Mouse (Mus musculus) liver, embryonic 14.5 days (tissue): ENCODE results near the gene Chrnb2. TPM values are rescaled to one million over a fixed set of nuclear protein-coding genes. Genes with fewer than 3 reads are reported as not detected.

ENCODE experiments used
- ATAC-seq: fragments of 200-750 bp; cut with Nextera tagmentation; 2 replicates; pipeline ENCODE4 v1.8.0; 2017; ENCODE audit warnings: moderate number of reproducible peaks, mild to moderate bottlenecking, moderate library complexity; ENCODE audit not compliant: insufficient read depth
- DNase-seq, 3 experiments: peaks; one replicate each; pipeline ENCODE4 v3.0.0-alpha.2; 2012 to 2013; ENCODE audit warnings: low read depth in 3 of 3, low spot score in 3 of 3
- H3K27ac ChIP-seq: fragments of 300-500 bp; sonication (generic); 2 replicates; pipeline ENCODE4 v1.5.1; 2014; ENCODE audit warnings: moderate library complexity, mild to moderate bottlenecking, control low read depth, inconsistent platforms
- H3K27me3 ChIP-seq: fragments of 300-500 bp; sonication (generic); 2 replicates; pipeline ENCODE4 v1.6.1; 2014; ENCODE audit warnings: mild to moderate bottlenecking, low read length, moderate library complexity; ENCODE audit not compliant: control insufficient read depth, insufficient read depth
- H3K36me3 ChIP-seq: fragments of 300-500 bp; sonication (generic); replicated peaks from 2 replicates; pipeline ENCODE4 v1.6.1; 2014; ENCODE audit warnings: low read depth; ENCODE audit not compliant: control insufficient read depth, insufficient read depth
- H3K4me1 ChIP-seq, 2 experiments: fragments of 200-500 bp in 1 of 2; fragments of 300-500 bp in 1 of 2; sonication (generic) in 1 of 2; replicated peaks; 2 replicates each; pipeline ENCODE4 v1.6.1; 2012 to 2014; ENCODE audit warnings: antibody characterized with exemption in 1 of 2, inconsistent platforms in 1 of 2, low read length in 1 of 2; ENCODE audit not compliant: control insufficient read depth in 2 of 2, insufficient read depth in 2 of 2
- H3K4me2 ChIP-seq: fragments of 300-500 bp; sonication (generic); 2 replicates; pipeline ENCODE4 v1.6.1; 2014; ENCODE audit warnings: low read depth, mild to moderate bottlenecking, control low read depth, moderate library complexity
- H3K4me3 ChIP-seq, 2 experiments: fragments of 200-500 bp in 1 of 2; fragments of 300-500 bp in 1 of 2; sonication (generic) in 1 of 2; 2 replicates each; pipeline ENCODE4 v1.5.1; 2012 to 2014; ENCODE audit warnings: low read depth in 2 of 2, low read length in 2 of 2, mild to moderate bottlenecking in 2 of 2, control low read depth in 1 of 2, inconsistent platforms in 1 of 2, moderate library complexity in 1 of 2; ENCODE audit not compliant: insufficient read depth in 1 of 2
- H3K9ac ChIP-seq: fragments of 300-500 bp; sonication (generic); replicated peaks from 2 replicates; pipeline ENCODE4 v1.6.1; 2014; ENCODE audit warnings: mild to moderate bottlenecking, control low read depth, moderate library complexity
- H3K9me3 ChIP-seq: fragments of 300-500 bp; sonication (generic); 2 replicates; pipeline ENCODE4 v1.6.1; 2016; ENCODE audit warnings: low read length, mixed read lengths; ENCODE audit not compliant: control insufficient read depth
- CTCF ChIP-seq: IDR thresholded peaks from 2 replicates; pipeline ENCODE4 v1.5.1; 2016; ENCODE audit warnings: antibody characterized with exemption, low read depth, control low read depth
- EP300 ChIP-seq: IDR thresholded peaks from 2 replicates; pipeline ENCODE4 v1.6.1; 2016; ENCODE audit warnings: antibody characterized with exemption, low read depth
- WGBS: fragments of 180-500 bp; shearing (Covaris S2); extraction: QIAGEN DNeasy Blood & Tissue Kit; methylation state at CpG from one replicate; pipeline ENCODE4 v1.1.7; 2014; ENCODE audit not compliant: insufficient replicate concordance; 5-methylcytosine and 5-hydroxymethylcytosine counted together
- polyA plus RNA-seq, 2 experiments: library from polyadenylated mRNA; depleted of rRNA in 1 of 2; stranded (reverse) in 1 of 2; unstranded in 1 of 2; fragments of >200 nt; fragmentation: Nextera tagmentation in 1 of 2; extraction: Ambion mirVana in 1 of 2; gene quantifications; 2 replicates each; pipeline versions ENCODE4 v1.2.1 to v1.2.3; 2012 to 2014

Chrnb2 gene
- polyA plus RNA-seq (2012; rRNA removed) (0.12 and 0.15 TPM in 2 replicates), polyA plus RNA-seq (2014; fragmentation: Nextera tagmentation; extraction: Ambion mirVana) (0.10 and 0.18 TPM in 2 replicates)

DNA sequence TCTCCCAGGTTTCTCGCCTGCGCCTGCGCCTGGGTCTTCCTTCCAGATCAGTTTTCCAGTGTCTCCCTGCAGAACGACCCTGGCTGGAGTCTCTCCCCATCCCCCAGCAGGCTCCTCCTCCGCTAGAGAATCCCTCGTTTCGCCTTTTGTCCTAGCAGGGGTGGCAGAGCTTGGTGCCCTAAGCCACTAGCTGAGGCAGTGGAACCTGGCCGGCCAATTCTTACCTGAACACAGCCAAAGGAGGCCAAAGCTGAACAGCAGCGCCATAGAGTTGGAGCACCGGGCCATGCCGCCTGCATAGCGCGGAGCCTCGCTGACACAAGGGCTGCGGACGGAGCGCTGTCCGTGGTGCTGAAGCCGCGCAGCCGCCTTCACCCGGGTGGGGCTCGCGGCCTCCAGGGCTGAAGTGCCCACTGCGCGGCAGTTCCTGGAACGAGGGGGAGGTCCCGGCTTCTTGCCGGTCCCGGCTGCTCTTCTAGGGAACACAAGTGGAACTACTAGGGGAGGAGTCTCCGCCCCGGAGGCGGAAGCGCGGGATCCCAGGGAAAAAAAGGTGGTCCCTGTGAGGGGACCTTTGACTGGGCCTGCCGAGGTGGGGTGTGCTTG is at the start of gene Chrnb2:
Gene Chrnb2 (minus strand): TSS at position 514 of the 606 bp plus-strand sequence.
- H3K4me2 ChIP-seq = no peak within 1 kb of the TSS
- H3K9me3 ChIP-seq = no peaks in the 10 kb centered on the region
- H3K9ac ChIP-seq = no peak within 1 kb of the TSS
- H3K27me3 ChIP-seq = peaks cover 14% of the 10 kb centered on the region
- ATAC-seq = no peak
- H3K4me3 ChIP-seq = no peak within 1 kb of the TSS
- TF ChIP-seq CTCF (no peak), EP300 (no peak)
- H3K36me3 ChIP-seq = no peaks in the 10 kb centered on the region
- peak; percentile 35 to 42 (median 37) for DNase-seq
- WGBS = 2% methylated on average over 36 of the region's 36 CpGs
- H3K4me1 ChIP-seq = no peaks in the 10 kb centered on the region
- H3K27ac ChIP-seq = no peak within 1 kb of the TSS

DNA sequence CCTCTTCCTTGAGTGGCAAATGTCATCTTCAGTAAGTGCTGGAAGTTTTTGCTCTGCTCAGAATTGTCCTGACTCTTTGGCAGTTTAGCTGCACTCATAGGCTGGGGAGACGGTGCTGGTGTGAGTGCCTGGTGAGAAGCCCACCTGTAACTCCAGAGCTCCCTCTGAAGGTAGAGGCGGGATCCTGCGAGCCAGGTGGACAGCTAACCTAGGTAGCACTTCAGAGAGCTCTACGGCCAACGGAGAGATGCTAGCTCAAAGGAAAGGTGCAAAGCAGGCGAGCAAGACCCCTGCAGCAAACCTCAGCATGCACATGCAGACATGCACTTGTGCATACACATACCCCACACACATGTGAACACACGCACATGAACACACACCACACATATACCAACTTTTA is 49.6 kb upstream of the Chrnb2 start:
- no peaks in the 10 kb centered on the region; the same call in 1 of the 2 replicates for H3K27me3 ChIP-seq
- H3K9me3 ChIP-seq = no peaks in the 10 kb centered on the region
- ATAC-seq (no peak), DNase-seq (no peak)
- 62% methylated on average over 7 of the region's 7 CpGs for WGBS
- H3K4me3 ChIP-seq = no peak overlapping the region
- TF ChIP-seq EP300 (no peak), CTCF (peak; percentile 14; the same call in 1 of the 2 replicates)
- H3K27ac ChIP-seq = no peak overlapping the region
- no peaks in the 10 kb centered on the region for H3K36me3 ChIP-seq
- peaks cover 3 to 4% of the 10 kb centered on the region in 2 experiments; a peak in 3 of 4 replicates for H3K4me1 ChIP-seq
- no peak overlapping the region for H3K9ac ChIP-seq
- H3K4me2 ChIP-seq = no peak overlapping the region

DNA sequence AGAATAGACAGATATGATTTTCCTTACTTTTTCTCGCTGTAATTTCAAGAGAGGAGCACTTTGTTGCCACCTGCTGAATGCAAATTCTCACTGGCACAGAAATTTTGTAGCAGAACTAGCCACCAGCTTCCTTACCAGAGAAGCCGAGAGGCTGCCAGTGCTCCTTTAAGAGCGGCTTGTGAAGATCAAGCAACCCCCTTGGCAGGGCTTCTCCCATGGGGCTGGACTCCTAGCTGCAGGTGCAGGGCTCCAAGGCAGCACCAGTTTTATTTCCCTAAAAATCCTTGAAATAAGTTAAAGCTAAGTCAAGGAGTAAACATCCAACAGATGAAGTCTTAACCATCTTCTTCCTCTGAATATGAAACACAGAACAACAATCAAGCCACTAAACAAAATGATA is 47.7 kb upstream of the Chrnb2 start:
- TF ChIP-seq CTCF (no peak), EP300 (no peak)
- Histone ChIP-seq H3K4me2 (no peak overlapping the region), H3K4me3 (no peak overlapping the region), H3K27me3 (no peaks in the 10 kb centered on the region; the same call in 1 of the 2 replicates), H3K9ac (no peak overlapping the region), H3K36me3 (no peaks in the 10 kb centered on the region), H3K27ac (no peak overlapping the region), H3K4me1 (peaks cover 17 to 19% of the 10 kb centered on the region in 2 experiments), H3K9me3 (no peaks in the 10 kb centered on the region)
- 57% methylated on average over 3 of the region's 3 CpGs for WGBS
- ATAC-seq (no peak), DNase-seq (no peak)

DNA sequence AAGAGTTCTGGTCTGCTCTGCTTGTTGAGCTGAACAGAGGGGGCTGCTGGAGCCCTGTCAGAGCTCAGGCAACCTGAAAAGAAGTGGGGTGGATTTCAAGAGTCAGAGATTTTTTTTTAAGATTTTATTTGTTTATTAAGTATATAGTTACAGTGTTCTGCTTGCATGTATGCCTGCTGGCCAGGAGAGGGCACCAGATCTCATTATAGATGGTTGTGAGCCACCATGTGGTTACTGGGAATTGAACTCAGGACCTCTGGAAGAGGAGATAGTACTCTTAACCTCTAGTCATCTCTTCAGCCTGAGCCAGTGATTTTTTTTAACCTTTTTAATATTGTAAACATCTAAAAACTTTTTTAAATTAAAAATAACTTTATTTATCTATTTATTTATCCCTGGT is 46.4 kb upstream of the Chrnb2 start:
- H3K36me3 ChIP-seq = no peaks in the 10 kb centered on the region
- no peaks in the 10 kb centered on the region for H3K9me3 ChIP-seq
- DNase-seq = no peak
- H3K4me1 ChIP-seq = peaks cover 18 to 23% of the 10 kb centered on the region in 2 experiments
- TF ChIP-seq CTCF (peak; percentile 56), EP300 (no peak)
- no peak overlapping the region for H3K4me3 ChIP-seq
- H3K27me3 ChIP-seq = no peaks in the 10 kb centered on the region; the same call in 1 of the 2 replicates
- no peak overlapping the region for H3K27ac ChIP-seq
- no peak overlapping the region for H3K9ac ChIP-seq
- ATAC-seq = no peak
- H3K4me2 ChIP-seq = no peak overlapping the region

DNA sequence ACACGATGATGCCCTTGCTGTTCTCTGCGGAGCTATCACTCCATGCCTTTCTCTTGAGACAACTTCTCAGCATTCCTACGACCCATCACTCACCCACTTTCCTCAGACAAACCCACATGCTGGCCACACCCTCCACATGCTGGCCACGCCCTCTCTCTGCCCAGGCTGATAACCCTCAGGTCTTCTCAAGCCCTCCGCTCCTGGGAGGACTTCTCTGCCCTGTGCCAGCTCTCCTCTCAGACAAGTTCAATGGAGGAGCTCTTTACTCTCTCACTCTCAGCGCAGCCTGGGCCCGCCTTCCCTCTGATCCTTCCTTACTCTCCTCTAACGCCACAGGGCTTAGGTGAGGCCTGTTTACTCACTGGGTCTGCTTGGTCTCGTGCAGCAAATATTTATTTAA is 44.2 kb upstream of the Chrnb2 start:
- Histone ChIP-seq H3K27me3 (no peaks in the 10 kb centered on the region), H3K27ac (peak overlapping the region; percentile 94), H3K9me3 (no peaks in the 10 kb centered on the region), H3K4me2 (peak overlapping the region; percentile 65), H3K9ac (peak overlapping the region; percentile 58), H3K4me1 (peaks cover 18 to 23% of the 10 kb centered on the region in 2 experiments), H3K4me3 (peak overlapping the region; percentile 22 to 34), H3K36me3 (no peaks in the 10 kb centered on the region)
- peak; percentile 78 to 83 (median 80) for DNase-seq
- WGBS = 25% methylated on average over 9 of the region's 9 CpGs
- TF ChIP-seq EP300 (peak; percentile 54; the same call in 1 of the 2 replicates), CTCF (peak; percentile 10; the same call in 1 of the 2 replicates)
- ATAC-seq = peak; percentile 94
